Mouse (Mus musculus) ES-CJ7 (cell line): ENCODE measurements at regions not wholly inside any gene's neighbourhood (a gene's known extent, or its start where the extent isn't known, plus 50 kb on each side); places are given as distances from the start of the nearest gene placed in this dataset.
A peak's percentile ranks its signal among the peaks of the same experiment; 100 is the strongest.

Experiments
- DNase-seq: peaks from one replicate; pipeline ENCODE4 v3.0.0; 2011; ENCODE audit warnings: low read depth, low spot score

- no peak for DNase-seq
Measured at GRCm38 (mm10) chr7:111337053-111337452, 254.2 kb upstream of the Eif4g2 start.

GRCm38 (mm10) chr7:111322901-111323300 is 240.1 kb upstream of the Eif4g2 start:
- no peak for DNase-seq

GRCm38 (mm10) chr7:111319917-111320316 is 237.1 kb upstream of the Eif4g2 start:
- DNase-seq = no peak

- no peak for DNase-seq
Measured at GRCm38 (mm10) chr7:111316479-111316990, 233.7 kb upstream of the Eif4g2 start.

GRCm38 (mm10) chr7:111313921-111314320 is 231.1 kb upstream of the Eif4g2 start:
- no peak for DNase-seq

- peak; percentile 39 for DNase-seq
Measured at GRCm38 (mm10) chr7:111305196-111305595, 222.4 kb upstream of the Eif4g2 start.

GRCm38 (mm10) chr7:111301791-111302488 is 219.1 kb upstream of the Eif4g2 start:
- no peak for DNase-seq

GRCm38 (mm10) chr7:111297174-111297902 is 214.5 kb upstream of the Eif4g2 start:
- DNase-seq = no peak

GRCm38 (mm10) chr7:111283411-111283955 is 200.7 kb upstream of the Eif4g2 start:
- peak; percentile 12 for DNase-seq

- DNase-seq = no peak
Measured at GRCm38 (mm10) chr7:111282314-111282713, 199.5 kb upstream of the Eif4g2 start.

- DNase-seq = no peak
Measured at GRCm38 (mm10) chr7:111277703-111278102, 194.9 kb upstream of the Eif4g2 start.

GRCm38 (mm10) chr7:111273839-111274238 is 191.0 kb upstream of the Eif4g2 start:
- DNase-seq = no peak

GRCm38 (mm10) chr7:111270874-111271273 is 188.0 kb upstream of the Eif4g2 start:
- no peak for DNase-seq

- no peak for DNase-seq
Measured at GRCm38 (mm10) chr7:111268197-111268596, 185.4 kb upstream of the Eif4g2 start.

- peak; percentile 14 for DNase-seq
Measured at GRCm38 (mm10) chr7:111263302-111263701, 180.5 kb upstream of the Eif4g2 start.

- DNase-seq = no peak
Measured at GRCm38 (mm10) chr7:111259630-111260574, 177.1 kb upstream of the Eif4g2 start.

GRCm38 (mm10) chr7:111257842-111258241 is 175.0 kb upstream of the Eif4g2 start:
- DNase-seq = peak; percentile 19

- peak; percentile 6 for DNase-seq
Measured at GRCm38 (mm10) chr7:111256199-111256598, 173.4 kb upstream of the Eif4g2 start.

- peak; percentile 68 for DNase-seq
Measured at GRCm38 (mm10) chr7:111249606-111250005, 166.8 kb upstream of the Eif4g2 start.

GRCm38 (mm10) chr7:111245488-111245887 is 162.7 kb upstream of the Eif4g2 start:
- no peak for DNase-seq

GRCm38 (mm10) chr7:111245067-111245466 is 162.2 kb upstream of the Eif4g2 start:
- no peak for DNase-seq
